Mouse (Mus musculus) C2C12 (cell line): ENCODE results near the gene Cnnm1.

Experiments
- CEBPB ChIP-seq: IDR thresholded peaks from one replicate; pipeline ENCODE4 v1.6.1; 2011; ENCODE audit warnings: low read depth, mild to moderate bottlenecking, control low read depth, moderate library complexity
- CTCF ChIP-seq: IDR thresholded peaks from one replicate; pipeline ENCODE4 v1.5.1; 2011; ENCODE audit not compliant: control insufficient read depth, insufficient read depth, insufficient read length
- FOSL1 ChIP-seq: IDR thresholded peaks from one replicate; pipeline ENCODE4 v1.8.0; 2011; ENCODE audit warnings: mild to moderate bottlenecking, low read length; ENCODE audit not compliant: poor library complexity, insufficient read depth, severe bottlenecking
- MAX ChIP-seq: IDR thresholded peaks from one replicate; pipeline ENCODE4 v1.6.1; 2011; ENCODE audit warnings: mild to moderate bottlenecking, control low read depth
- MYOD1 ChIP-seq: IDR thresholded peaks from one replicate; pipeline ENCODE4 v1.6.1; 2011; ENCODE audit warnings: low read depth; ENCODE audit not compliant: control insufficient read depth, insufficient read length
- MYOG ChIP-seq: IDR thresholded peaks from one replicate; pipeline ENCODE4 v1.6.1; 2011; ENCODE audit not compliant: control insufficient read depth, insufficient read length; ENCODE audit errors: extremely low read depth
- USF1 ChIP-seq: IDR thresholded peaks from one replicate; pipeline ENCODE4 v1.6.1; 2011; ENCODE audit warnings: low read depth, mild to moderate bottlenecking, control low read depth, moderate library complexity

- no peak for TF ChIP-seq CTCF
- TF ChIP-seq CEBPB = no peak
- TF ChIP-seq USF1 = no peak
- TF ChIP-seq MAX = no peak
- TF ChIP-seq MYOG = no peak
- TF ChIP-seq MYOD1 = no peak
- TF ChIP-seq FOSL1 = no peak
Measured at GRCm38 (mm10) chr19:43472331-43472730, 32.1 kb downstream of the Cnnm1 start.
